ENCODE assay signal across 8 mouse cellular contexts in the genomic region with DNA sequence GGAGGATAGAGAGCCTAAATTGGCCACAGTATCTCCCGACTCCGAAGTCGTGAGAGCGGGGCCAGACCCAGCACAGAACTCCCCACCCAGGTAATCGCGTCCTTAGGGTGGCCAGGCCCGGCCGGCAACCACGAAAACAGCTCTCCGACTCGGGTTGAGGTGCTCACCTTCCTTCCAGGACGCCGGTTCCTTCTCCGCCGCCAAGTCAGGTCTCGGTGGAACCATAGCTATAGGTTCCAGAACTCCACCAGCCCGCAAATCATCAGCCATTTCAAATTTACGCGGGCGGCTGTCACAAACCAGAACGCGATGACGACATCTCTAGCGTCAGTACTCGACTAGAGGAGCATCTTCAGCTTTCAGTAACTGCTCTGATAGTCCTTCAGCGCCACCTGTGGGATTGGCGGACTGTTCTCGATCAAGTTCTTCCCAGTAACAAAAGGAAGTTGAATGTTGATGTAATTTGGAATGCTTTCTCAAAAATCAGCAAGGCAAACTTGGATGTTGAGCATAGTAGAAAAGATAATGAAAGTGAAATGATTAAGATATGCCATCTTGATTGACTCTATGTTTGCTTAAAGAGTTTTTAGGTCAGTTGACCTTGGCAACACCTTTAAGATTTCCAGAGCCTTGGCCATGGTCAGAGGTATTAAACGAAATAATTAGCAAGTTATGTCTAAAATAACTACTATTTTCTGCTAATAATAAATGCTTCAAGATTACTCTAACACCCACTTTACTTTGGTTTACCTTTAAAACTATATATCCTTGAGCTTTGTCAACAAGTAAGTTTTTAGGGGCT. TPM values are rescaled to one million over a fixed set of nuclear protein-coding genes. Genes with fewer than 3 reads are reported as not detected.
DNase-seq lines count a peak whose midpoint lies in the region; ATAC-seq lines count a peak whose summit lies in the region.

TSS of gene Shcbp1 (minus strand) at position 314 of the 802 bp plus-strand sequence.

- H3K9me3 ChIP-seq in heart, embryonic 13.5 days: no peaks in the 10 kb centered on the region; the same call in 1 of the 2 replicates
- no peaks in the 10 kb centered on the region for H3K9me3 ChIP-seq in liver, embryonic 12.5 days (replicated peaks)
- H3K9me3 ChIP-seq in stomach, embryonic 15.5 days: no peaks in the 10 kb centered on the region

- peak; percentile 96 for DNase-seq in CD4-positive, CD25-positive, alpha-beta regulatory T cell, adult 2 months (ENCODE audit: low read depth, low spot score)
- DNase-seq in fat pad, adult 2 months (ENCODE audit: extremely low read depth, low read depth, low spot score): peak; percentile 73
- DNase-seq in kidney, postnatal 10 days: peak; percentile 97
- peak; percentile 83 to 87 for DNase-seq in natural killer cell, adult 2 months (ENCODE audit: low spot score in 2 of 2)

- peak within 1 kb of the TSS; percentile 87 for H3K4me2 ChIP-seq in heart, embryonic 13.5 days
- peak within 1 kb of the TSS; percentile 75 for H3K4me2 ChIP-seq in liver, embryonic 12.5 days
- H3K4me2 ChIP-seq in stomach, embryonic 15.5 days: peak within 1 kb of the TSS; percentile 56

- H3K27me3 ChIP-seq in heart, embryonic 13.5 days (replicated peaks): no peaks in the 10 kb centered on the region
- no peaks in the 10 kb centered on the region for H3K27me3 ChIP-seq in liver, embryonic 12.5 days (replicated peaks)
- no peaks in the 10 kb centered on the region for H3K27me3 ChIP-seq in stomach, embryonic 15.5 days (replicated peaks)

- peak; percentile 68; the same call in 1 of the 2 replicates for ATAC-seq in heart, embryonic 13.5 days (ENCODE audit: extremely low read depth, insufficient number of reproducible peaks, low FRiP score, low TSS enrichment)
- peak; percentile 92 for ATAC-seq in liver, embryonic 12.5 days
- ATAC-seq in stomach, embryonic 15.5 days (ENCODE audit: insufficient read depth, low FRiP score, low read depth): peak; percentile 90

- H3K4me3 ChIP-seq in brown adipose tissue, adult 24 weeks (ENCODE audit: insufficient read depth, low read depth, low read length): peak within 1 kb of the TSS; percentile 72
- peak within 1 kb of the TSS; percentile 94 for H3K4me3 ChIP-seq in heart, embryonic 13.5 days
- H3K4me3 ChIP-seq in liver, embryonic 12.5 days: peak within 1 kb of the TSS; percentile 75
- H3K4me3 ChIP-seq in stomach, embryonic 15.5 days (replicated peaks): peak within 1 kb of the TSS; percentile 64

- 4% methylated on average over 29 of the region's 29 CpGs for WGBS in heart, embryonic 13.5 days
- 2% methylated on average over 29 of the region's 29 CpGs for WGBS in liver, embryonic 12.5 days (ENCODE audit: insufficient replicate concordance)
- 3% methylated on average over 29 of the region's 29 CpGs for WGBS in stomach, embryonic 15.5 days

- H3K9ac ChIP-seq in heart, embryonic 13.5 days: peak within 1 kb of the TSS; percentile 88
- peak within 1 kb of the TSS; percentile 82 for H3K9ac ChIP-seq in liver, embryonic 12.5 days
- peak within 1 kb of the TSS; percentile 26; the same call in 1 of the 2 replicates for H3K9ac ChIP-seq in stomach, embryonic 15.5 days

- H3K36me3 ChIP-seq in heart, embryonic 13.5 days: peaks cover 14% of the 10 kb centered on the region
- H3K36me3 ChIP-seq in liver, embryonic 12.5 days: peaks cover 25% of the 10 kb centered on the region
- no peaks in the 10 kb centered on the region for H3K36me3 ChIP-seq in stomach, embryonic 15.5 days

- no peaks in the 10 kb centered on the region for H3K4me1 ChIP-seq in brown adipose tissue, adult 24 weeks (ENCODE audit: control insufficient read depth, insufficient read depth, insufficient read length, low read length)
- peaks cover 15% of the 10 kb centered on the region for H3K4me1 ChIP-seq in heart, embryonic 13.5 days
- H3K4me1 ChIP-seq in liver, embryonic 12.5 days: peaks cover 25% of the 10 kb centered on the region
- peaks cover 7% of the 10 kb centered on the region for H3K4me1 ChIP-seq in stomach, embryonic 15.5 days

- no peak within 1 kb of the TSS for H3K27ac ChIP-seq in brown adipose tissue, adult 24 weeks (replicated peaks; ENCODE audit: low read depth, low read length)
- H3K27ac ChIP-seq in heart, embryonic 13.5 days (replicated peaks): no peak within 1 kb of the TSS
- H3K27ac ChIP-seq in liver, embryonic 12.5 days: peak within 1 kb of the TSS; percentile 70
- no peak within 1 kb of the TSS for H3K27ac ChIP-seq in stomach, embryonic 15.5 days

RNA-seq across cellular contexts. Expression of gene Shcbp1, which starts in this region (rescaled TPM):
- not detected in 2 replicates for polyA plus RNA-seq in brown adipose tissue, adult 24 weeks (2012; ENCODE audit: insufficient read depth, insufficient read length, missing spikeins)
- polyA plus RNA-seq in heart, embryonic 13.5 days (2015; fragmentation: Nextera tagmentation; extraction: Ambion mirVana): 45.3 and 47.5 TPM in 2 replicates
- polyA plus RNA-seq in liver, embryonic 12.5 days (2016; fragmentation: Nextera tagmentation; extraction: Ambion mirVana): 53.5 and 55.5 TPM in 2 replicates
- 66.3 and 69.1 TPM in 2 replicates for polyA plus RNA-seq in stomach, embryonic 15.5 days (2015; fragmentation: Nextera tagmentation; extraction: Ambion mirVana)

Comparison
In these comparisons a context has a peak if more than half of its experiments do, and no peak if none do; other contexts are left out.
1. RNA of gene Shcbp1 (polyA plus RNA-seq): 66.3 to 69.1 TPM in stomach, embryonic 15.5 days, 53.5 to 55.5 TPM in liver, embryonic 12.5 days and 45.3 to 47.5 TPM in heart, embryonic 13.5 days; not detected in brown adipose tissue, adult 24 weeks; every median in the first group is over 10 times any median in the second.
2. H3K9ac ChIP-seq: peak in every context shown above with its lines; median percentile 88 in heart, embryonic 13.5 days; 82 in liver, embryonic 12.5 days; 26 in stomach, embryonic 15.5 days.
3. Peak in every context shown above with its lines, with median percentiles within 50 percentile points of each other: DNase-seq, H3K4me3 ChIP-seq, ATAC-seq and H3K4me2 ChIP-seq.